Mouse (Mus musculus): Measurements from ENCODE around the gene Tmem178b. TPM values are rescaled to one million over a fixed set of nuclear protein-coding genes. Genes with fewer than 3 reads are reported as not detected.

Tmem178b gene
- polyA plus RNA-seq, 1 experiment from 2014 or later: 7.1 TPM

- 82% methylated on average over 11 of the region's 11 CpGs for WGBS
- ATAC-seq (ENCODE audit: low FRiP score) (no peak), DNase-seq (ENCODE audit: low spot score, missing footprints) (no peak)
- no peaks in the 10 kb centered on the region for H3K36me3 ChIP-seq (ENCODE audit: control insufficient read depth, insufficient read depth, low read length)
- H3K27me3 ChIP-seq (ENCODE audit: control insufficient read depth, insufficient read depth, low read length): no peaks in the 10 kb centered on the region
- H3K4me3 ChIP-seq (ENCODE audit: low read depth, low read length): no peak overlapping the region
- H3K27ac ChIP-seq (ENCODE audit: low read depth, low read length): no peak overlapping the region
- H3K4me2 ChIP-seq: no peak overlapping the region
- no peaks in the 10 kb centered on the region for H3K9me3 ChIP-seq (ENCODE audit: control insufficient read depth, low read length)
- H3K9ac ChIP-seq (ENCODE audit: low read length): no peak overlapping the region
- H3K4me1 ChIP-seq (ENCODE audit: control insufficient read depth, insufficient read depth, low read length): peaks cover 4% of the 10 kb centered on the region; the same call in 1 of the 2 replicates
Observed at GRCm38 (mm10) chr6:40006006-40006765, 133.1 kb downstream of the Tmem178b start.

GRCm38 (mm10) chr6:40008166-40008907 lies 135.3 kb downstream of the Tmem178b start:
- H3K27ac ChIP-seq (ENCODE audit: low read depth, low read length): no peak overlapping the region
- ATAC-seq (ENCODE audit: low FRiP score): no peak; the same call in 1 of the 2 replicates
- WGBS: 58% methylated on average over 3 of the region's 3 CpGs
- H3K36me3 ChIP-seq (ENCODE audit: control insufficient read depth, insufficient read depth, low read length): no peaks in the 10 kb centered on the region
- H3K4me2 ChIP-seq: no peak overlapping the region
- no peaks in the 10 kb centered on the region for H3K9me3 ChIP-seq (ENCODE audit: control insufficient read depth, low read length)
- H3K9ac ChIP-seq (ENCODE audit: low read length): no peak overlapping the region
- no peaks in the 10 kb centered on the region for H3K27me3 ChIP-seq (ENCODE audit: control insufficient read depth, insufficient read depth, low read length)
- H3K4me3 ChIP-seq (ENCODE audit: low read depth, low read length): no peak overlapping the region
- peaks cover 4% of the 10 kb centered on the region; the same call in 1 of the 2 replicates for H3K4me1 ChIP-seq (ENCODE audit: control insufficient read depth, insufficient read depth, low read length)
- no peak for DNase-seq (ENCODE audit: low spot score, missing footprints)

- no peak for ATAC-seq (ENCODE audit: low FRiP score)
- Histone ChIP-seq H3K9ac (ENCODE audit: low read length) (no peak overlapping the region), H3K36me3 (ENCODE audit: control insufficient read depth, insufficient read depth, low read length) (no peaks in the 10 kb centered on the region), H3K9me3 (ENCODE audit: control insufficient read depth, low read length) (no peaks in the 10 kb centered on the region), H3K27me3 (ENCODE audit: control insufficient read depth, insufficient read depth, low read length) (no peaks in the 10 kb centered on the region), H3K27ac (ENCODE audit: low read depth, low read length) (no peak overlapping the region), H3K4me3 (ENCODE audit: low read depth, low read length) (no peak overlapping the region), H3K4me2 (no peak overlapping the region), H3K4me1 (ENCODE audit: control insufficient read depth, insufficient read depth, low read length) (peaks cover 4% of the 10 kb centered on the region; the same call in 1 of the 2 replicates)
- no peak for DNase-seq (ENCODE audit: low spot score, missing footprints)
- WGBS: 74% methylated on average over 3 of the region's 3 CpGs
Observed at GRCm38 (mm10) chr6:40009718-40010117, 136.6 kb downstream of the Tmem178b start.

GRCm38 (mm10) chr6:40011066-40011465 lies 138.0 kb downstream of the Tmem178b start:
- 90% methylated on average over 5 of the region's 5 CpGs for WGBS
- Histone ChIP-seq H3K9ac (ENCODE audit: low read length) (no peak overlapping the region), H3K27me3 (ENCODE audit: control insufficient read depth, insufficient read depth, low read length) (no peaks in the 10 kb centered on the region), H3K4me1 (ENCODE audit: control insufficient read depth, insufficient read depth, low read length) (peaks cover 10% of the 10 kb centered on the region), H3K9me3 (ENCODE audit: control insufficient read depth, low read length) (no peaks in the 10 kb centered on the region), H3K36me3 (ENCODE audit: control insufficient read depth, insufficient read depth, low read length) (no peaks in the 10 kb centered on the region), H3K4me2 (no peak overlapping the region), H3K27ac (ENCODE audit: low read depth, low read length) (no peak overlapping the region), H3K4me3 (ENCODE audit: low read depth, low read length) (no peak overlapping the region)
- no peak for DNase-seq (ENCODE audit: low spot score, missing footprints)
- ATAC-seq (ENCODE audit: low FRiP score): no peak

GRCm38 (mm10) chr6:40011609-40012008 lies 138.5 kb downstream of the Tmem178b start:
- 70% methylated on average over 5 of the region's 5 CpGs for WGBS
- no peak overlapping the region for H3K4me3 ChIP-seq (ENCODE audit: low read depth, low read length)
- H3K4me1 ChIP-seq (ENCODE audit: control insufficient read depth, insufficient read depth, low read length): peaks cover 13% of the 10 kb centered on the region
- H3K27ac ChIP-seq (ENCODE audit: low read depth, low read length): no peak overlapping the region
- H3K4me2 ChIP-seq: no peak overlapping the region
- no peak overlapping the region for H3K9ac ChIP-seq (ENCODE audit: low read length)
- DNase-seq (ENCODE audit: low spot score, missing footprints) (no peak), ATAC-seq (ENCODE audit: low FRiP score) (no peak)
- no peaks in the 10 kb centered on the region for H3K27me3 ChIP-seq (ENCODE audit: control insufficient read depth, insufficient read depth, low read length)
- H3K36me3 ChIP-seq (ENCODE audit: control insufficient read depth, insufficient read depth, low read length): no peaks in the 10 kb centered on the region
- no peaks in the 10 kb centered on the region for H3K9me3 ChIP-seq (ENCODE audit: control insufficient read depth, low read length)

- WGBS: 71% methylated on average over 5 of the region's 5 CpGs
- H3K36me3 ChIP-seq (ENCODE audit: control insufficient read depth, insufficient read depth, low read length): no peaks in the 10 kb centered on the region
- no peaks in the 10 kb centered on the region for H3K27me3 ChIP-seq (ENCODE audit: control insufficient read depth, insufficient read depth, low read length)
- no peak overlapping the region for H3K4me2 ChIP-seq
- H3K27ac ChIP-seq (ENCODE audit: low read depth, low read length): no peak overlapping the region
- ATAC-seq (ENCODE audit: low FRiP score) (no peak), DNase-seq (ENCODE audit: low spot score, missing footprints) (no peak)
- no peak overlapping the region for H3K4me3 ChIP-seq (ENCODE audit: low read depth, low read length)
- no peaks in the 10 kb centered on the region for H3K9me3 ChIP-seq (ENCODE audit: control insufficient read depth, low read length)
- H3K4me1 ChIP-seq (ENCODE audit: control insufficient read depth, insufficient read depth, low read length): peaks cover 9% of the 10 kb centered on the region
- no peak overlapping the region for H3K9ac ChIP-seq (ENCODE audit: low read length)
Observed at GRCm38 (mm10) chr6:40013407-40013806, 140.3 kb downstream of the Tmem178b start.

- H3K4me1 ChIP-seq (ENCODE audit: control insufficient read depth, insufficient read depth, low read length): peaks cover 13% of the 10 kb centered on the region
- 65% methylated on average over 4 of the region's 4 CpGs for WGBS
- no peak for DNase-seq (ENCODE audit: low spot score, missing footprints)
Observed at GRCm38 (mm10) chr6:40015185-40015584, 142.1 kb downstream of the Tmem178b start.

GRCm38 (mm10) chr6:40015711-40016460 lies 142.8 kb downstream of the Tmem178b start:
- H3K4me3 ChIP-seq (ENCODE audit: low read depth, low read length): no peak overlapping the region
- no peak overlapping the region for H3K27ac ChIP-seq (ENCODE audit: low read depth, low read length)
- DNase-seq (ENCODE audit: low spot score, missing footprints) (no peak), ATAC-seq (ENCODE audit: low FRiP score) (peak; percentile 31; the same call in 1 of the 2 replicates)
- H3K4me1 ChIP-seq (ENCODE audit: control insufficient read depth, insufficient read depth, low read length): peaks cover 13% of the 10 kb centered on the region
- H3K4me2 ChIP-seq: no peak overlapping the region
- H3K36me3 ChIP-seq (ENCODE audit: control insufficient read depth, insufficient read depth, low read length): no peaks in the 10 kb centered on the region
- 39% methylated on average over 7 of the region's 7 CpGs for WGBS
- no peak overlapping the region for H3K9ac ChIP-seq (ENCODE audit: low read length)
- no peaks in the 10 kb centered on the region for H3K9me3 ChIP-seq (ENCODE audit: control insufficient read depth, low read length)
- H3K27me3 ChIP-seq (ENCODE audit: control insufficient read depth, insufficient read depth, low read length): no peaks in the 10 kb centered on the region

More at GRCm38 (mm10) chr6:40015185-40015584, 142.1 kb downstream of the Tmem178b start:
- no peak for ATAC-seq (ENCODE audit: low FRiP score)
- Histone ChIP-seq H3K4me3 (ENCODE audit: low read depth, low read length) (no peak overlapping the region), H3K36me3 (ENCODE audit: control insufficient read depth, insufficient read depth, low read length) (no peaks in the 10 kb centered on the region), H3K27ac (ENCODE audit: low read depth, low read length) (no peak overlapping the region), H3K27me3 (ENCODE audit: control insufficient read depth, insufficient read depth, low read length) (no peaks in the 10 kb centered on the region), H3K9me3 (ENCODE audit: control insufficient read depth, low read length) (no peaks in the 10 kb centered on the region), H3K4me2 (no peak overlapping the region), H3K9ac (ENCODE audit: low read length) (no peak overlapping the region)
